Mouse (Mus musculus): Measurements from ENCODE around the gene Shd. TPM values are rescaled to one million over a fixed set of nuclear protein-coding genes. Genes with fewer than 3 reads are reported as not detected.
A peak's percentile ranks its signal among the peaks of the same experiment; 100 is the strongest.

The Shd gene
- polyA plus RNA-seq, 1 experiment from 2014 or later, result 8.1 TPM

DNA sequence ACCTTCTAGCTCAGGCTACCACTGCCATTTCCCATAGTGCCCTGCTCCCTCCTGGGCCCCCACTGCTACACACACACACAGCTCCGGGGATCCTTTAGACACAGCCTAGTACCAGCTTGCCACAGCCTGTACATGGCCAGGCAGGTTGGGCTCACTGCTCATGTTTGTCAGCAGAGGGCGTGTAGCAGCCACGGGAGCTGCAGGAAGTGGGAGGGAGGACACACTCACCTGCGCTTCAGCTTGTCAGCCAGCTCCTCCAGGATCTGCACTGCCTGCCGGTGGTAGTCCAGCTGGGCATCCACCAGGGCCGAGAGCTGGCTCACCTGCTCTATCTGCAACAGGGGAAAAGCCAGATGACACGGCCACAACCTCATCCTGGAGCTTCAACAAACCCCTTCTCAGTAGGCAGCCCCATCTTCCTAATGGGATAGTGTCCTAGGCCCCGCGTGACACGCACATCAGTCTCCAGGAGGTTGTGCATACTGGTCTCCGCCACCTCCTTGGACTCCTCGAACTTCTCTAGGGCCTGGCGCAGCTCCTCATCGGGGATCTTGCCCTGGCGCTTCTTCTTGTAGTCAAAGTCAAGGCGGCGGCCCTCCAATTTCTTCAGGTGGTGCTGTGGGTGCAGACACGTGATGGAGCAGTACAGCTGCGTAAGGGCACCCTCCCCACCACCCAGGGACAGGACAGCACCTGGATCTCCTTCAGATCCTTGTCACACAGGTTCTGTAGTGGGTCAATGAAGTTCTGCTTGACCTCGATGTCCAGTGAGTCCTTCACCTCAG, 48.3 kb downstream of the Shd start:
- peak; percentile 37; the same call in 1 of the 2 replicates for ATAC-seq (ENCODE audit: insufficient read depth, low FRiP score)
- Histone ChIP-seq H3K9me3 (replicated peaks; ENCODE audit: control insufficient read depth, low read length) (no peaks in the 10 kb centered on the region), H3K36me3 (ENCODE audit: control insufficient read depth, insufficient read depth, low read length) (peaks cover 27% of the 10 kb centered on the region), H3K27me3 (ENCODE audit: control insufficient read depth, insufficient read depth, low read length) (no peaks in the 10 kb centered on the region), H3K4me1 (ENCODE audit: control insufficient read depth, insufficient read depth, low read length) (peaks cover 4% of the 10 kb centered on the region; the same call in 1 of the 2 replicates), H3K9ac (ENCODE audit: low read length) (no peak overlapping the region), H3K4me2 (ENCODE audit: low read depth, low read length) (no peak overlapping the region), H3K4me3 (replicated peaks; ENCODE audit: low read length) (no peak overlapping the region), H3K27ac (ENCODE audit: low read length) (no peak overlapping the region)
- WGBS, result 72% methylated on average over 20 of the region's 20 CpGs

DNA sequence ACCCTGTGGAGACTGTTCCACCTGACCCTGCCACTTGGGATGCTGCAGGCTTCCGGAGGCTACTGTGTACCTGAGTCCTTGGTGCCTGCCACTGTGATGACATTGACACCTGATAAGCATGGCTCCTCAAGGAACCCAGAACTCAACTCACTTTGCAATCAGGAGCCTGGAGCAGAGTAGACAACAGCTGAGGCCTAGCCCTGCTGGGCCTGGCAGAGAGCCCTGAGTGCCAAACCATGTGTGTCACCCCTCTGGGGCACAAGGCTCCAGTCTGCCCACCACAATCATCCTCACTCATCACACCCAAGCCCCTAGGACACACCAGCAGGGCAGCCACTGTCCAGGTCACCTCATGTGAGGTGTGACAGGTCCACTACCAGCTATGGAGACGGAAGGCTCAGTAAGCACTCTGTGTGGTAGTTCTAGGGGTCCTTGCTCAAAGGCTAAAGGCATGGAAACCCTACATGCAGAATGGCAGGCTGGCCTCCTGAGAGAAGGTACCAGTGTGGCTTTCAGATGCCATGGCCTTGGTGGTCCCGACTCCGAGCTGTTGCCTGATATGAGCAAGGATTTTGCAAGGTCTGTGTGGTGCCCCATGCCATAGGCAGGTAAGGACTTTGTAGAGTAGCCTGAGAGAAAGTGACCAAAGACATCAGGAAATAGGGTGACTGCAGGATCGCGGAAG, 50.3 kb downstream of the Shd start:
- no peak for ATAC-seq (ENCODE audit: insufficient read depth, low FRiP score)
- no peak overlapping the region for H3K4me3 ChIP-seq (replicated peaks; ENCODE audit: low read length)
- peaks cover 23% of the 10 kb centered on the region for H3K36me3 ChIP-seq (ENCODE audit: control insufficient read depth, insufficient read depth, low read length)

DNA sequence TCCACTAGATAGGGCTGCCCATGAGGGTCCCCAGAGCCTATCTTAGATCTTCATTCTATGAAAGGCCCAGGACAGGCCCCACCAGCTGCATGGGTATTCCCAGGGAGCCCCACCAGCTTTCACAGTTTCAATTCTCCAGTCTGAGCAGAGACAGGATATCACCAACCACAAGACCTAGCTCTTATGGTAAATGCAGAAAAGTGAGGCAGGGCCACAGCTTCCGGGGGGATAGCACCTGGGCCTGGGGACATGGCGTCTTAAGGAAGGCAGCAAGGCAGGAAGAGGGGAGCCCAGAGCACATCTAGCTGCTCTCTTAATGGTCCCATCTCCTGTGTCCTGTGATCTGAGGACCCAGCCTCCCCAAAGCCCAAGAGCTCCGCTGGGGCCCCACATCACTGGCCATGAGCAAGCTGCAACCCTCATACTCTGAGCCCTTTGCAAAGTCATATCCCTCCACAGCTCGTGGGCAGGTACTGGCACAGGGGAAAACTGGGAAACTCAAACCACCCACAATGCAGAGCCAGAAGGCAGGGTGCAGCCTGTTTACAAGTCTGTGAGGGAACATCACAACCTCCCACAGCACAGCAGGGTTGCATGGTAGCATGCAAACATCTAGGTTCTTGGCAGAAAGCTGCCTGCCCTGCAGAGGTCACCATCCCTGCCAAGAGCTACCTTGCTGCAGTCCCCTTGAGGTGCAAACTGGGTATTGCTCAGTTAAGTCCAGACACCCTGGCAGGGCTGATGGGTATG, 51.1 kb downstream of the Shd start:
- no peaks in the 10 kb centered on the region for H3K9me3 ChIP-seq (replicated peaks; ENCODE audit: control insufficient read depth, low read length)
- H3K36me3 ChIP-seq (ENCODE audit: control insufficient read depth, insufficient read depth, low read length), result peaks cover 15% of the 10 kb centered on the region
- H3K9ac ChIP-seq (ENCODE audit: low read length), result no peak overlapping the region
- H3K27me3 ChIP-seq (ENCODE audit: control insufficient read depth, insufficient read depth, low read length), result no peaks in the 10 kb centered on the region
- H3K4me3 ChIP-seq (replicated peaks; ENCODE audit: low read length), result no peak overlapping the region
- H3K4me1 ChIP-seq (ENCODE audit: control insufficient read depth, insufficient read depth, low read length), result peaks cover 7% of the 10 kb centered on the region
- ATAC-seq (ENCODE audit: insufficient read depth, low FRiP score), result no peak
- WGBS, result 80% methylated on average over 4 of the region's 4 CpGs
- H3K27ac ChIP-seq (ENCODE audit: low read length), result no peak overlapping the region
- no peak overlapping the region for H3K4me2 ChIP-seq (ENCODE audit: low read depth, low read length)

More for the DNA sequence above, 50.3 kb downstream of the Shd start:
- no peak overlapping the region for H3K27ac ChIP-seq (ENCODE audit: low read length)
- no peak overlapping the region for H3K4me2 ChIP-seq (ENCODE audit: low read depth, low read length)
- 88% methylated on average over 6 of the region's 6 CpGs for WGBS
- H3K27me3 ChIP-seq (ENCODE audit: control insufficient read depth, insufficient read depth, low read length), result no peaks in the 10 kb centered on the region
- no peaks in the 10 kb centered on the region for H3K9me3 ChIP-seq (replicated peaks; ENCODE audit: control insufficient read depth, low read length)
- peaks cover 7% of the 10 kb centered on the region for H3K4me1 ChIP-seq (ENCODE audit: control insufficient read depth, insufficient read depth, low read length)
- H3K9ac ChIP-seq (ENCODE audit: low read length), result no peak overlapping the region

DNA sequence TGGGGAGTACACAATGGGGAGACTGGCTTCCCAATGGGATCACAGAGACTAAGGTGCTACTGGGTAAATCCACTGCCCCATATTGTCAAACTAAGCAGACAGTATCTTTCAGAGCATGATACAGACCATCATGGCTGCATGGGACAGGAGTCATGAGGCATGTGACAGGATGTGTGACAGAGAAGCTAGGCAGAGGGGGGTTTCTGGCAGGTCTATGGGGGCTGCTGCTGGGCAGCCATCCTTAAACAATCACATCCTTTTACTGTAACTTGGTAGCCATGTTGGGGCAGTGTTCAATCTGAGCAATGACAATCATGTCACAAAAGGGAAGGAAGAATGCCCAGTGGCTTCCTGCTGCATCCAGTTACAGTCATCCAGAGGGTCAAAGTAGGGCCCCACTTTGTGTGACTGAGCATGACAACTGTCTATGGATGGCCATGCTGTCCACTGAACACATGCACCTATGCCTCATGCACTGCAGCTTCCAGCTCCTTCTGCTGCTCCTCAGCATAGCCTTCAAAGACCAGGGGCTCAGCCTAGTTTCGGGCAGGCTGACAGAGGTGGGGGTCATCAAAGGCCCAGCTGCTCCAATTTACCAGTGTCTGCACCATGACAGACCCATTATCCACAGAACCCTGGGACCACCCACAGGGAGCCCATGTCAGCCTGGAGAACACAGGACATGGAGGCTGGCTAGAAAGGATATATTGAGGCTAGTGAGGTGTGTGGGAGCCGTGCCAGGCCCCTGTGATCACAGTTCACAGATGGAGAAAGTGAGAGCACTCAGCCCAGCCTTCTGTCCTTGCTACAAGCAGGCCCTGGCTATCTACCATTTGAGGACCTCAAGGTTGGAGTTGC, 52.1 kb downstream of the Shd start:
- no peaks in the 10 kb centered on the region for H3K27me3 ChIP-seq (ENCODE audit: control insufficient read depth, insufficient read depth, low read length)
- ATAC-seq (ENCODE audit: insufficient read depth, low FRiP score), result no peak
- no peak overlapping the region for H3K4me2 ChIP-seq (ENCODE audit: low read depth, low read length)
- 72% methylated on average over 2 of the region's 2 CpGs for WGBS
- H3K9me3 ChIP-seq (replicated peaks; ENCODE audit: control insufficient read depth, low read length), result no peaks in the 10 kb centered on the region
- peaks cover 7% of the 10 kb centered on the region for H3K4me1 ChIP-seq (ENCODE audit: control insufficient read depth, insufficient read depth, low read length)
- H3K4me3 ChIP-seq (replicated peaks; ENCODE audit: low read length), result no peak overlapping the region
- H3K9ac ChIP-seq (ENCODE audit: low read length), result no peak overlapping the region
- peaks cover 5% of the 10 kb centered on the region for H3K36me3 ChIP-seq (ENCODE audit: control insufficient read depth, insufficient read depth, low read length)
- H3K27ac ChIP-seq (ENCODE audit: low read length), result no peak overlapping the region; the same call in 1 of the 2 replicates

DNA sequence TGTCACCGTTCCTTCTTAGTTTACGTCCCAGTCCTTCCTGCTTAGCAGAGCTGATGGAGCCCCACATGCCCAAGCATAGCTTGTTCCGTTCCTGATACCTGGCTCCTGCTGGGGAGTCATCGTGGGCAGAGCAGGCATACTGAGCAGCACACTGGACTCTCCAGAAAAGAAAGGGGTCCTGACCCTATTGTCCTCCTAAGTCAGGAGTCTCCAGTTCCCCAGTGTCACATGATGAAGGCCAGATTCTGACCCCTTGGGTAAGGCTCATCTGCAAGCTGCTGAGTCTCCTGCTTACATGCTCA, 52.7 kb downstream of the Shd start:
- no peaks in the 10 kb centered on the region for H3K27me3 ChIP-seq (ENCODE audit: control insufficient read depth, insufficient read depth, low read length)
- no peaks in the 10 kb centered on the region for H3K9me3 ChIP-seq (replicated peaks; ENCODE audit: control insufficient read depth, low read length)
- WGBS, result 92% methylated on average over 4 of the region's 4 CpGs
- no peaks in the 10 kb centered on the region; the same call in none of the 2 replicates for H3K36me3 ChIP-seq (ENCODE audit: control insufficient read depth, insufficient read depth, low read length)
- no peak overlapping the region for H3K4me2 ChIP-seq (ENCODE audit: low read depth, low read length)
- H3K4me3 ChIP-seq (replicated peaks; ENCODE audit: low read length), result no peak overlapping the region
- no peak overlapping the region for H3K9ac ChIP-seq (ENCODE audit: low read length)
- no peak overlapping the region; the same call in 1 of the 2 replicates for H3K27ac ChIP-seq (ENCODE audit: low read length)
- peaks cover 7% of the 10 kb centered on the region for H3K4me1 ChIP-seq (ENCODE audit: control insufficient read depth, insufficient read depth, low read length)
- ATAC-seq (ENCODE audit: insufficient read depth, low FRiP score), result no peak

DNA sequence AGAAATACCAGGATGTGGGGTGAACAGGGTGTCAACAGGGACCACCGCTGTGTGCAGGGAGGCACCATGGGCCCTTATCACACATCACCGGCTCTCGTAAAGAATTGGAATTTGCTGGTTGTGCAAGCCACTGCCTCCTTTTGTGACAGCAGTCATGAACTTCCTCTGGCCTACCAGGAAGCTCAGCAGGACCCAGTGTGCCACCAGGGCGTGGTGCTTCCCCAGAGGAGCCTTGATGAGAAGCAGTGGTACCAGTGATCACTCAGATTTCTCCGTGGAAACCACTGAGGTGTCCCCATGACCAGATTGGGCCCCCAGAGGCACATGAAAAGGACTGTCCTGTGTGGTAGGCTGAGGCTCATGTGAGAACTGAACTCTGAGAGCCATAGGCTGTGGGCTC, 53.1 kb downstream of the Shd start:
- Histone ChIP-seq H3K9me3 (replicated peaks; ENCODE audit: control insufficient read depth, low read length) (no peaks in the 10 kb centered on the region), H3K4me1 (ENCODE audit: control insufficient read depth, insufficient read depth, low read length) (peaks cover 7% of the 10 kb centered on the region), H3K36me3 (ENCODE audit: control insufficient read depth, insufficient read depth, low read length) (no peaks in the 10 kb centered on the region; the same call in 1 of the 2 replicates), H3K27ac (ENCODE audit: low read length) (peak overlapping the region; percentile 64; the same call in 1 of the 2 replicates), H3K4me3 (replicated peaks; ENCODE audit: low read length) (no peak overlapping the region), H3K9ac (ENCODE audit: low read length) (no peak overlapping the region), H3K4me2 (ENCODE audit: low read depth, low read length) (no peak overlapping the region), H3K27me3 (ENCODE audit: control insufficient read depth, insufficient read depth, low read length) (no peaks in the 10 kb centered on the region)
- no peak for ATAC-seq (ENCODE audit: insufficient read depth, low FRiP score)
- WGBS, result 65% methylated on average over 5 of the region's 5 CpGs

DNA sequence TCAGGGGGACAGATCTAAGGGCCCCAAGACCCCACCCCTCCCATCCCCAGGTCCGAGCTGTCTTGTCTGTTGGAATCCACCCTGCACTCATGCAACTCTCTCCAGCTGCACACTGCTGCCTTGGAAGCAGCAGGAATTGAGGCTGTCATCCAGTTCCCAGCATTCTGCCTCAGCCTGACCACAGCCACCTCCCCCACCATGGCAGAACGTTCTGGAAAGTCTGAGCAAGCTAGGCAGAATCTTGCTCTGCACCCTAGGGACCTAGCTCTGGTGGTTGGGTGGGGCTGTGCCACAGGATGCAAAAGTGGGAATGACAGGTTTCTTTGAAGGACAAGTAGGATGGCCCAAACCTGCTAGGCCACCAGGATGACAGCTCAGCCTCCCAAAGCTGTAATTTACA, 54.2 kb downstream of the Shd start:
- peak overlapping the region; percentile 64 for H3K27ac ChIP-seq (ENCODE audit: low read length)
- H3K36me3 ChIP-seq (ENCODE audit: control insufficient read depth, insufficient read depth, low read length), result no peaks in the 10 kb centered on the region; the same call in 1 of the 2 replicates
- H3K4me2 ChIP-seq (ENCODE audit: low read depth, low read length), result no peak overlapping the region
- no peak overlapping the region for H3K4me3 ChIP-seq (replicated peaks; ENCODE audit: low read length)
- peaks cover 7% of the 10 kb centered on the region for H3K4me1 ChIP-seq (ENCODE audit: control insufficient read depth, insufficient read depth, low read length)
- no peaks in the 10 kb centered on the region for H3K27me3 ChIP-seq (ENCODE audit: control insufficient read depth, insufficient read depth, low read length)
- 59% methylated on average over 2 of the region's 2 CpGs for WGBS
- ATAC-seq (ENCODE audit: insufficient read depth, low FRiP score), result no peak
- H3K9ac ChIP-seq (ENCODE audit: low read length), result peak overlapping the region; percentile 18; the same call in 1 of the 2 replicates
- no peaks in the 10 kb centered on the region for H3K9me3 ChIP-seq (replicated peaks; ENCODE audit: control insufficient read depth, low read length)

DNA sequence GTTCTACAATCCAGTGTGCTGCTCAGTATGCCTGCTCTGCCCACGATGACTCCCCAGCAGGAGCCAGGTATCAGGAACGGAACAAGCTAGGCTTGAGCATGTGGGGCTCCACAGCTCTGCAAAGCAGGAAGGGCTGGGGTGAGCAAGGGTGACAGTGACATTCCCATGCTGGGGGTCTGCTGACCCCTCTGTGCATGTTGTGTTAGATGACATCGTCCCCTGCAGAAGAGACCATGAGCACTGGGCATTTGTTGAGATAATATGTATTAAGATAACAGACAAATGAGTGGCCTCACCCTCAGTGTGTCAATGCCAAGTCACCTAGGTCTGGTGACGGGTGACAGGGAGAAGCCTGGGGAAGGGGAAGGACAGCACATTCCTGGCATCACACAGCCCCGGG, 54.7 kb downstream of the Shd start:
- H3K9ac ChIP-seq (ENCODE audit: low read length), result no peak overlapping the region; the same call in 1 of the 2 replicates
- no peak overlapping the region for H3K4me2 ChIP-seq (ENCODE audit: low read depth, low read length)
- H3K36me3 ChIP-seq (ENCODE audit: control insufficient read depth, insufficient read depth, low read length), result no peaks in the 10 kb centered on the region; the same call in 1 of the 2 replicates
- H3K9me3 ChIP-seq (replicated peaks; ENCODE audit: control insufficient read depth, low read length), result no peaks in the 10 kb centered on the region
- ATAC-seq (ENCODE audit: insufficient read depth, low FRiP score), result no peak
- 75% methylated on average over 5 of the region's 5 CpGs for WGBS
- H3K27me3 ChIP-seq (ENCODE audit: control insufficient read depth, insufficient read depth, low read length), result no peaks in the 10 kb centered on the region
- H3K4me1 ChIP-seq (ENCODE audit: control insufficient read depth, insufficient read depth, low read length), result peaks cover 7% of the 10 kb centered on the region
- H3K27ac ChIP-seq (ENCODE audit: low read length), result no peak overlapping the region
- no peak overlapping the region for H3K4me3 ChIP-seq (replicated peaks; ENCODE audit: low read length)

Measured in stomach, embryonic 16.5 days (tissue).